Mouse (Mus musculus): ENCODE measurements around the gene Kif26a. TPM values are rescaled to one million over a fixed set of nuclear protein-coding genes. Genes with fewer than 3 reads are reported as not detected.
A peak's percentile ranks its signal among the peaks of the same experiment; 100 is the strongest.

The Kif26a gene
- total and polyA plus RNA-seq, 2 experiments, result 0.28 to 0.84 TPM

DNA sequence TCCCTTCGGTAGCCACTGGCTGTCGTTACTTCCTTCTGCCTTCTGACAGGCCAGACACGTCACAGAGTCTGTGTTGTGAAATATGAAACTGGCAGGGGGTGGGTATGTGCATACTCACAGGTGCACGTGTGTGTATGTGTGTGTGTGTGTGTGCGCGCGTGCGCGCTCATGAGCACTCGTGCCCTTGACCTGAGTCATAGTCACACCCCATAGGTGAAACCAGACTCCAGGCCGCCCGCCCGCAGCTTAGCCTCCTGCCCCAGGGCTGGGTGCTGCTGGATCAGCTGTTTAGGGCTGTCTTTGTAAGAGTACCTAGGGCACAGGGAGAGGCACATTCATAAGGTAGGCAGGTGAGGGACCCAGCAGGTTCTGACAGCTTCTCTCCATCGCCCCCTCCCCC, 20.1 kb upstream of the Kif26a start:
- Histone ChIP-seq H3K36me3 (ENCODE audit: control insufficient read depth, insufficient read depth, low read length) (peaks cover 6% of the 10 kb centered on the region; the same call in 1 of the 2 replicates), H3K27ac (replicated peaks; ENCODE audit: insufficient read depth, low read depth, low read length) (no peak overlapping the region), H3K9ac (ENCODE audit: low read depth, low read length) (no peak overlapping the region), H3K4me3 (ENCODE audit: insufficient read depth, low read depth, low read length) (no peak overlapping the region), H3K79me2 (ENCODE audit: control insufficient read depth, insufficient read depth, low read length) (no peaks in the 10 kb centered on the region), H3K4me1 (ENCODE audit: control insufficient read depth, insufficient read depth, low read length) (peaks cover 12% of the 10 kb centered on the region), H3K27me3 (ENCODE audit: control insufficient read depth, insufficient read depth, low read length) (no peaks in the 10 kb centered on the region)
- WGBS, result 60% methylated on average over 14 of the region's 14 CpGs
- TF ChIP-seq POLR2A (IDR thresholded peaks at IDR 0.05; ENCODE audit: extremely low read depth, insufficient read depth, low read length), result no peak
- no peak for TF ChIP-seq CTCF (IDR thresholded peaks at IDR 0.05; ENCODE audit: low read depth, low read length)
- peak; percentile 79 for DNase-seq (ENCODE audit: extremely low read depth, low read depth, low spot score)

GRCm38 (mm10) chr12:112126931-112127635, 18.9 kb upstream of the Kif26a start:
- DNase-seq (ENCODE audit: extremely low read depth, low read depth, low spot score), result no peak

DNA sequence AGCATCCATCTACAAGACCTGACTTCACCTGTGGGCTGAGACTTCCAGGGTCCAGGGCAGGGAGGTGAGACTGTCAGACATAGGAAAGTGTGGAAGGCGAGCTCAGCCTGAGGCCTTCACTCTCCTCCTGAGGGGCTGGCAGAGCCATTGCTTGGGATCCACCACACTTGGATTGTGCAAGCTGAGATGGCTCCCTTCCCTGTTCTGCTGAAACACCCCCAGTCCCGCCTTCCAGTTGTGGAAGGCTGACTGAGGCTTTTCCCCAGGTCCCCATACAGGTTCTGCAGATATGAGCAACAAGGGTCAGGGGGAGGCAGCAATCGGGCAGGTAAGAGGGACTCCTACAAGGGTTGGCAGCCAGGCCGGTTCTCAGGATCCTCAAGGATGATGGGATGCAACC, 17.5 kb upstream of the Kif26a start:
- Histone ChIP-seq H3K9ac (ENCODE audit: low read depth, low read length) (no peak overlapping the region), H3K27ac (replicated peaks; ENCODE audit: insufficient read depth, low read depth, low read length) (no peak overlapping the region), H3K27me3 (ENCODE audit: control insufficient read depth, insufficient read depth, low read length) (no peaks in the 10 kb centered on the region), H3K4me1 (ENCODE audit: control insufficient read depth, insufficient read depth, low read length) (peaks cover 27% of the 10 kb centered on the region), H3K79me2 (ENCODE audit: control insufficient read depth, insufficient read depth, low read length) (no peaks in the 10 kb centered on the region), H3K4me3 (ENCODE audit: insufficient read depth, low read depth, low read length) (no peak overlapping the region), H3K36me3 (ENCODE audit: control insufficient read depth, insufficient read depth, low read length) (no peaks in the 10 kb centered on the region; the same call in 1 of the 2 replicates)
- WGBS, result 69% methylated on average over 4 of the region's 4 CpGs
- no peak for DNase-seq (ENCODE audit: extremely low read depth, low read depth, low spot score)
- no peak for TF ChIP-seq CTCF (IDR thresholded peaks at IDR 0.05; ENCODE audit: low read depth, low read length)
- no peak for TF ChIP-seq POLR2A (IDR thresholded peaks at IDR 0.05; ENCODE audit: extremely low read depth, insufficient read depth, low read length)

More at GRCm38 (mm10) chr12:112126931-112127635, 18.9 kb upstream of the Kif26a start:
- peak; percentile 55 for TF ChIP-seq CTCF (IDR thresholded peaks at IDR 0.05; ENCODE audit: low read depth, low read length)
- TF ChIP-seq POLR2A (IDR thresholded peaks at IDR 0.05; ENCODE audit: extremely low read depth, insufficient read depth, low read length), result no peak
- H3K27me3 ChIP-seq (ENCODE audit: control insufficient read depth, insufficient read depth, low read length), result no peaks in the 10 kb centered on the region
- H3K79me2 ChIP-seq (ENCODE audit: control insufficient read depth, insufficient read depth, low read length), result no peaks in the 10 kb centered on the region
- no peak overlapping the region for H3K9ac ChIP-seq (ENCODE audit: low read depth, low read length)
- peaks cover 1% of the 10 kb centered on the region; the same call in 1 of the 2 replicates for H3K36me3 ChIP-seq (ENCODE audit: control insufficient read depth, insufficient read depth, low read length)
- no peak overlapping the region for H3K4me3 ChIP-seq (ENCODE audit: insufficient read depth, low read depth, low read length)
- 63% methylated on average over 14 of the region's 14 CpGs for WGBS
- H3K27ac ChIP-seq (replicated peaks; ENCODE audit: insufficient read depth, low read depth, low read length), result no peak overlapping the region
- H3K4me1 ChIP-seq (ENCODE audit: control insufficient read depth, insufficient read depth, low read length), result peaks cover 20% of the 10 kb centered on the region

- H3K27ac ChIP-seq (replicated peaks; ENCODE audit: insufficient read depth, low read depth, low read length), result peak overlapping the region; percentile 83
- H3K27me3 ChIP-seq (ENCODE audit: control insufficient read depth, insufficient read depth, low read length), result no peaks in the 10 kb centered on the region
- TF ChIP-seq POLR2A (IDR thresholded peaks at IDR 0.05; ENCODE audit: extremely low read depth, insufficient read depth, low read length), result no peak
- TF ChIP-seq CTCF (IDR thresholded peaks at IDR 0.05; ENCODE audit: low read depth, low read length), result no peak
- no peak for DNase-seq (ENCODE audit: extremely low read depth, low read depth, low spot score)
- no peak overlapping the region for H3K4me3 ChIP-seq (ENCODE audit: insufficient read depth, low read depth, low read length)
- WGBS, result 48% methylated on average over 6 of the region's 6 CpGs
- H3K79me2 ChIP-seq (ENCODE audit: control insufficient read depth, insufficient read depth, low read length), result no peaks in the 10 kb centered on the region
- no peaks in the 10 kb centered on the region; the same call in 1 of the 2 replicates for H3K36me3 ChIP-seq (ENCODE audit: control insufficient read depth, insufficient read depth, low read length)
- H3K9ac ChIP-seq (ENCODE audit: low read depth, low read length), result peak overlapping the region; percentile 34; the same call in 1 of the 2 replicates
- peaks cover 27% of the 10 kb centered on the region for H3K4me1 ChIP-seq (ENCODE audit: control insufficient read depth, insufficient read depth, low read length)
Measured at GRCm38 (mm10) chr12:112129300-112129856, 16.6 kb upstream of the Kif26a start.

DNA sequence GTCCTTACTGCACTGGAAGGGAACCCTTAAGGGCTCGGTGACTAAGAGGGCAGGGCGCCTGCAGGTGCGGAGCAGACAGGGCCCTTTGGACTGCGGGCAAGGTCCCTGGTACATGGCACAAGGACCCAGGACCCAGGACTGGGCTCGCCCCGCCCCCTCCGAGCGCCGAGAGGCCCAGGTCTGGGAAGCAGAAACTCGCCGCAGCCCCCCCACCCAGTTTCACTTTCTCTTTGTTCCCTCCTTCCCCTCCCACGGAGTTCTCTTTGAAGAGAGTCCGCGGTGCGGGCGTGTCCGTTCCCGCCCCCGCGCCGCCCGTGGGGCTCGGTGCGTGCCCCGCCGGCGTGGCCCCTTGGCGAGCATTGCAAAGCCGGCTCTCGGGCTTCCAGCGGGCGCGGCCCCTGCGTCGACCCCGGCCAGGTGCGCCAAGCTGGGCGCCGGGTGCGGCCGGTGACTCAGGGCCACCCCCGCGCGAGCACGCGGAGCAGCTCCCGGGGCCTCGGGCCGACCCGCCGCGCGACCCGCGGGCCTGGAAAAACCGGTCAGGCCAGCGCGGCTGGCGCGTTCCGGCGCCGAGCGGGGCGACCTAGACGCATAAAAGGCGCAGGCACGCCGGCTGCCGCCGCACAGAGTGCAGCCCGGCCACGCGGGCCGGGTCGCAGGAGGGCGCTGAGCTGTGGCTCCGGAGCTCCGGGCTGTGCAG, 15.7 kb upstream of the Kif26a start:
- Histone ChIP-seq H3K4me1 (ENCODE audit: control insufficient read depth, insufficient read depth, low read length) (peaks cover 27% of the 10 kb centered on the region), H3K27me3 (ENCODE audit: control insufficient read depth, insufficient read depth, low read length) (no peaks in the 10 kb centered on the region), H3K9ac (ENCODE audit: low read depth, low read length) (peak overlapping the region; percentile 90), H3K79me2 (ENCODE audit: control insufficient read depth, insufficient read depth, low read length) (no peaks in the 10 kb centered on the region), H3K27ac (replicated peaks; ENCODE audit: insufficient read depth, low read depth, low read length) (peak overlapping the region; percentile 83), H3K4me3 (ENCODE audit: insufficient read depth, low read depth, low read length) (peak overlapping the region; percentile 70), H3K36me3 (ENCODE audit: control insufficient read depth, insufficient read depth, low read length) (no peaks in the 10 kb centered on the region; the same call in 1 of the 2 replicates)
- DNase-seq (ENCODE audit: extremely low read depth, low read depth, low spot score), result peak; percentile 87
- WGBS, result 2% methylated on average over 70 of the region's 79 CpGs
- TF ChIP-seq POLR2A (IDR thresholded peaks at IDR 0.05; ENCODE audit: extremely low read depth, insufficient read depth, low read length) (0 out of 2 replicates have a peak, but pooled peaks have one; percentile 22), CTCF (IDR thresholded peaks at IDR 0.05; ENCODE audit: low read depth, low read length) (no peak)

All from liver, adult 2 months (tissue).